Mouse (Mus musculus) megakaryocyte, embryonic 14.5 days (primary cell): ENCODE measurements around the gene Pou6f1.

Experiments used
- FLI1 ChIP-seq: IDR thresholded peaks from 2 replicates; pipeline ENCODE4 v1.6.1; 2012; ENCODE audit warnings: low read length, inconsistent platforms, mixed read lengths
- GATA1 ChIP-seq: IDR thresholded peaks from 3 replicates; pipeline ENCODE4 v1.6.1; 2012; ENCODE audit warnings: mixed read lengths, low read length, inconsistent platforms, borderline replicate concordance

DNA sequence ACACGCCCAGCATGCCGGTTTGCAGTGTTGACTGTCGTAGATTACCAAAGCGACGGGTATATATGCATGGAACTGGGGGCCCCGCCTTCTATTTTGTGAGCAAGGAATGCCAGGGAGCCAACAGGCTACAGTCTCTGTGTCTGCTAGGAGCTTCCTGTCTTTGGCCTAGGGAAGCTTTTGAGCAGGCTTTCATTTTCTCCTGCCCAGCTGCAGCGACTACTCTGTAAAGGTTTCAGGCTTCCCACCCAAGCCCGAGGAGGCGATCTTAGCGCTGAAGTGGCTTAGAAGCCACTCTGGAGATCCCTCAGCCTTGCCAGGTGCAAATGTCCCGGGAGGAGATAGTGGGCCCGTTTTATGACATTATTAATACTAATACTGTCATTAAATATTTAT, 905 bp downstream of the Pou6f1 start:
- TF ChIP-seq GATA1 = no peak
- no peak for TF ChIP-seq FLI1
